ENCODE assay signal across 9 mouse cellular contexts in genomic region chr16:45093137-45093731, GRCm38 (mm10). TPM values are rescaled to one million over a fixed set of nuclear protein-coding genes. Genes with fewer than 3 reads are reported as not detected.
DNase-seq lines count a peak whose midpoint lies in the region; ATAC-seq and TF ChIP-seq lines count a peak whose summit lies in the region.
"Had no signal": no experiment of that assay in that cellular context is flagged by ENCODE, and none has a peak within 500 bp of the region (broad histone marks: within the 10 kb centered on the region; RNA-seq: fewer than 3 reads in every experiment).

TSS of gene Ccdc80 (plus strand) at chr16:45093402.

- peaks cover 28% of the 10 kb centered on the region for H3K4me1 ChIP-seq in kidney, embryonic 16.5 days (ENCODE audit: insufficient read depth, low read length)
- H3K4me1 ChIP-seq in hindbrain, embryonic 11.5 days (replicated peaks; ENCODE audit: control insufficient read depth, insufficient read depth, low read length) = no peaks in the 10 kb centered on the region
- peaks cover 4% of the 10 kb centered on the region; the same call in 1 of the 2 replicates for H3K4me1 ChIP-seq in lung, postnatal 0 days (ENCODE audit: insufficient read depth, low read depth, low read length)

- H3K27me3 ChIP-seq in kidney, embryonic 16.5 days (ENCODE audit: insufficient read depth, low read length) = no peaks in the 10 kb centered on the region
- no peaks in the 10 kb centered on the region for H3K27me3 ChIP-seq in hindbrain, embryonic 11.5 days (ENCODE audit: control insufficient read depth, insufficient read depth, low read length)
- no peaks in the 10 kb centered on the region for H3K27me3 ChIP-seq in lung, postnatal 0 days (replicated peaks; ENCODE audit: insufficient read depth, low read length)

- H3K9me3 ChIP-seq in kidney, embryonic 16.5 days (ENCODE audit: low read length) = no peaks in the 10 kb centered on the region
- H3K9me3 ChIP-seq in hindbrain, embryonic 11.5 days (ENCODE audit: control insufficient read depth, low read length) = no peaks in the 10 kb centered on the region
- no peaks in the 10 kb centered on the region for H3K9me3 ChIP-seq in lung, postnatal 0 days (ENCODE audit: low read length)
- H3K9me3 ChIP-seq: megakaryocyte, embryonic 14.5 days had no signal

- H3K27ac ChIP-seq in kidney, embryonic 16.5 days (ENCODE audit: low read length) = peak within 1 kb of the TSS; percentile 90
- no peak within 1 kb of the TSS for H3K27ac ChIP-seq in hindbrain, embryonic 11.5 days (ENCODE audit: low read depth, low read length)
- peak within 1 kb of the TSS; percentile 47; the same call in 1 of the 2 replicates for H3K27ac ChIP-seq in lung, postnatal 0 days (ENCODE audit: low read length)

- peak within 1 kb of the TSS; percentile 57 for H3K4me2 ChIP-seq in kidney, embryonic 16.5 days (replicated peaks; ENCODE audit: low read depth, low read length)
- H3K4me2 ChIP-seq in hindbrain, embryonic 11.5 days (replicated peaks; ENCODE audit: low read depth, low read length) = peak within 1 kb of the TSS; percentile 19
- peak within 1 kb of the TSS; percentile 53 for H3K4me2 ChIP-seq in lung, postnatal 0 days (replicated peaks; ENCODE audit: low read depth, low read length)

- H3K36me3 ChIP-seq in kidney, embryonic 16.5 days (ENCODE audit: insufficient read depth, low read length) = no peaks in the 10 kb centered on the region
- H3K36me3 ChIP-seq in hindbrain, embryonic 11.5 days (ENCODE audit: control insufficient read depth, insufficient read depth, low read length) = no peaks in the 10 kb centered on the region
- no peaks in the 10 kb centered on the region for H3K36me3 ChIP-seq in lung, postnatal 0 days (ENCODE audit: insufficient read depth, low read length)

- no peak for DNase-seq in kidney, postnatal 36 days
- DNase-seq in adrenal gland, postnatal 14 days = peak; percentile 46
- DNase-seq in forelimb bud, embryonic 11.5 days (ENCODE audit: low read depth, low spot score) = peak; percentile 59
- DNase-seq in hindbrain, embryonic 11.5 days (ENCODE audit: low spot score) = peak; percentile 27
- DNase-seq in lung, postnatal 0 days (ENCODE audit: low spot score) = peak; percentile 76
- no peak for DNase-seq in cerebellum, adult 9-10 months
- no peak for DNase-seq in c-Kit-positive CD71-positive TER-119-positive erythroid progenitor cells, embryonic 14.5 days (ENCODE audit: low spot score)

- no peak for TF ChIP-seq EP300 in lung, postnatal 0 days (IDR thresholded peaks at IDR 0.05)

- peak within 1 kb of the TSS; percentile 67 for H3K9ac ChIP-seq in kidney, embryonic 16.5 days (replicated peaks; ENCODE audit: low read length)
- 0 out of 2 replicates have a peak within 1 kb of the TSS, but pooled peaks have one; percentile 12 for H3K9ac ChIP-seq in hindbrain, embryonic 11.5 days (ENCODE audit: low read depth, low read length)
- H3K9ac ChIP-seq in lung, postnatal 0 days (replicated peaks; ENCODE audit: low read depth) = peak within 1 kb of the TSS; percentile 27; the same call in 1 of the 2 replicates

- peak within 1 kb of the TSS; percentile 52 for H3K4me3 ChIP-seq in kidney, embryonic 16.5 days (ENCODE audit: low read length)
- peak within 1 kb of the TSS; percentile 11; the same call in 1 of the 2 replicates for H3K4me3 ChIP-seq in hindbrain, embryonic 11.5 days (ENCODE audit: low read depth, low read length)
- peak within 1 kb of the TSS; percentile 29 for H3K4me3 ChIP-seq in lung, postnatal 0 days (ENCODE audit: low read depth, low read length)
- H3K4me3 ChIP-seq: megakaryocyte, embryonic 14.5 days had no signal

- 3% methylated on average over 6 of the region's 6 CpGs for WGBS in kidney, embryonic 16.5 days
- WGBS in hindbrain, embryonic 11.5 days = 49% methylated on average over 6 of the region's 6 CpGs
- 8% methylated on average over 6 of the region's 6 CpGs for WGBS in lung, postnatal 0 days

- ATAC-seq in kidney, embryonic 16.5 days (ENCODE audit: low FRiP score, low TSS enrichment) = peak; percentile 83
- ATAC-seq in hindbrain, embryonic 11.5 days (ENCODE audit: low FRiP score) = no peak
- ATAC-seq in lung, postnatal 0 days = peak; percentile 60

- no peak for TF ChIP-seq CTCF in lung, postnatal 0 days (IDR thresholded peaks at IDR 0.05)

RNA-seq across cellular contexts. Expression of gene Ccdc80, which starts in this region (rescaled TPM):
- 112 and 114 TPM in 2 replicates for polyA plus RNA-seq in kidney, embryonic 16.5 days (2015; fragmentation: Nextera tagmentation; extraction: Ambion mirVana)
- 46.9 and 47.7 TPM in 2 replicates for total RNA-seq in adrenal gland, postnatal 14 days (2021)
- 19.0 and 22.7 TPM in 2 replicates for polyA plus RNA-seq in hindbrain, embryonic 11.5 days (2014; fragmentation: Nextera tagmentation; extraction: Ambion mirVana)
- polyA plus RNA-seq in lung, postnatal 0 days (2015; fragmentation: Nextera tagmentation; extraction: Ambion mirVana) = 62.4 and 81.7 TPM in 2 replicates

Comparison
In these comparisons a context has a peak if more than half of its experiments do, and no peak if none do; other contexts are left out.
1. H3K9ac ChIP-seq: peak in every context shown above with its lines; median percentile 67 in kidney, embryonic 16.5 days; 27 in lung, postnatal 0 days; 12 in hindbrain, embryonic 11.5 days.
2. DNase-seq: peak in adrenal gland, postnatal 14 days (single experiment), forelimb bud, embryonic 11.5 days (single experiment), hindbrain, embryonic 11.5 days (single experiment) and lung, postnatal 0 days (single experiment); none in kidney, postnatal 36 days (0 of 2), cerebellum, adult 9-10 months (single experiment) and c-Kit-positive CD71-positive TER-119-positive erythroid progenitor cells, embryonic 14.5 days (single experiment).
3. Peak in every context shown above with its lines, with median percentiles within 50 percentile points of each other: H3K4me2 ChIP-seq and H3K4me3 ChIP-seq.